In genomic region chr13:39440907-39441306, GRCm38 (mm10) we compare ENCODE assay signal across 8 mouse cellular contexts.
DNase-seq lines count a peak whose midpoint lies in the region; ATAC-seq and TF ChIP-seq lines count a peak whose summit lies in the region.

No protein-coding gene starts in this region.

- intact Hi-C loops in left cerebral cortex, postnatal 14 days (cut with DNase I) = loop anchor here (5.0 kb wide), 1 partner anchor 1306 kb away; no protein-coding TSS in a partner anchor

- no peak overlapping the region for H3K4me3 ChIP-seq in heart, postnatal 0 days (ENCODE audit: low read depth, low read length)
- no peak overlapping the region for H3K4me3 ChIP-seq in heart, embryonic 10.5 days
- H3K4me3 ChIP-seq in forebrain, embryonic 12.5 days (replicated peaks) = no peak overlapping the region
- H3K4me3 ChIP-seq in midbrain, embryonic 13.5 days (replicated peaks) = no peak overlapping the region
- no peak overlapping the region for H3K4me3 ChIP-seq in testis, adult 2 months (ENCODE audit: control insufficient read depth, low read depth, low read length)

- WGBS in heart, postnatal 0 days = 18% methylated on average over 8 of the region's 8 CpGs
- WGBS in heart, embryonic 10.5 days = 40% methylated on average over 8 of the region's 8 CpGs
- WGBS in forebrain, embryonic 12.5 days = 23% methylated on average over 8 of the region's 8 CpGs
- WGBS in midbrain, embryonic 13.5 days = 11% methylated on average over 8 of the region's 8 CpGs

- ATAC-seq in heart, postnatal 0 days (ENCODE audit: insufficient read depth, low read depth) = no peak
- peak; percentile 49; the same call in 1 of the 2 replicates for ATAC-seq in forebrain, embryonic 12.5 days (ENCODE audit: low FRiP score)
- ATAC-seq in midbrain, embryonic 13.5 days = peak; percentile 34

- TF ChIP-seq POLR2A in testis, adult 2 months (IDR thresholded peaks at IDR 0.05; ENCODE audit: control insufficient read depth, low read depth, low read length) = no peak

- H3K27me3 ChIP-seq in heart, postnatal 0 days (ENCODE audit: control insufficient read depth, insufficient read depth, low read length) = no peaks in the 10 kb centered on the region
- no peaks in the 10 kb centered on the region for H3K27me3 ChIP-seq in heart, embryonic 10.5 days (ENCODE audit: insufficient read depth, poor library complexity, severe bottlenecking)
- H3K27me3 ChIP-seq in forebrain, embryonic 12.5 days = peaks cover 28% of the 10 kb centered on the region; the same call in 1 of the 2 replicates
- peaks cover 29% of the 10 kb centered on the region for H3K27me3 ChIP-seq in midbrain, embryonic 13.5 days
- no peaks in the 10 kb centered on the region for H3K27me3 ChIP-seq in testis, adult 2 months (ENCODE audit: control insufficient read depth, insufficient read depth, low read length)

- peak; percentile 83 for TF ChIP-seq CTCF in heart, postnatal 0 days (IDR thresholded peaks at IDR 0.05; ENCODE audit: low read depth)
- peak; percentile 91 for TF ChIP-seq CTCF in testis, adult 2 months (IDR thresholded peaks at IDR 0.05; ENCODE audit: control insufficient read depth, insufficient read depth, insufficient replicate concordance, low read depth, low read length)

- H3K4me1 ChIP-seq in heart, postnatal 0 days (ENCODE audit: control insufficient read depth, insufficient read depth) = no peaks in the 10 kb centered on the region
- H3K4me1 ChIP-seq in heart, embryonic 10.5 days = 0 out of 2 replicates have a peak, but pooled peaks cover 5% of the 10 kb centered on the region
- no peaks in the 10 kb centered on the region for H3K4me1 ChIP-seq in forebrain, embryonic 12.5 days
- H3K4me1 ChIP-seq in midbrain, embryonic 13.5 days (replicated peaks) = no peaks in the 10 kb centered on the region
- peaks cover 3% of the 10 kb centered on the region for H3K4me1 ChIP-seq in testis, adult 2 months (ENCODE audit: control insufficient read depth, insufficient read depth, low read length)

- no peak overlapping the region for H3K9ac ChIP-seq in heart, postnatal 0 days (replicated peaks; ENCODE audit: low read depth, low read length)
- no peak overlapping the region for H3K9ac ChIP-seq in forebrain, embryonic 12.5 days
- no peak overlapping the region for H3K9ac ChIP-seq in midbrain, embryonic 13.5 days (replicated peaks)

- no peak for TF ChIP-seq EP300 in heart, postnatal 0 days (IDR thresholded peaks at IDR 0.05; ENCODE audit: low read depth)

- no peaks in the 10 kb centered on the region for H3K36me3 ChIP-seq in heart, postnatal 0 days (replicated peaks; ENCODE audit: control insufficient read depth, insufficient read depth, low read length)
- no peaks in the 10 kb centered on the region for H3K36me3 ChIP-seq in heart, embryonic 10.5 days
- no peaks in the 10 kb centered on the region for H3K36me3 ChIP-seq in forebrain, embryonic 12.5 days (replicated peaks)
- no peaks in the 10 kb centered on the region for H3K36me3 ChIP-seq in midbrain, embryonic 13.5 days
- no peaks in the 10 kb centered on the region for H3K36me3 ChIP-seq in testis, adult 2 months (ENCODE audit: control insufficient read depth, insufficient read depth, low read length)

- DNase-seq in heart, postnatal 0 days (ENCODE audit: low spot score) = peak; percentile 14
- DNase-seq in heart, embryonic 10.5 days (ENCODE audit: low spot score) = no peak
- peak; percentile 18 for DNase-seq in c-Kit-positive CD71-negative TER-119-negative erythroid progenitor cells, embryonic 14.5 days (ENCODE audit: low read depth)
- DNase-seq in hindlimb bud, embryonic 11.5 days (ENCODE audit: extremely low spot score, low read depth, low spot score) = peak; percentile 31
- DNase-seq in left cerebral cortex, postnatal 14 days (ENCODE audit: low spot score in 2 of 2) = peak; percentile 54 to 73

- H3K9me3 ChIP-seq in heart, postnatal 0 days (replicated peaks; ENCODE audit: control insufficient read depth, low read length) = no peaks in the 10 kb centered on the region
- no peaks in the 10 kb centered on the region for H3K9me3 ChIP-seq in heart, embryonic 10.5 days
- H3K9me3 ChIP-seq in forebrain, embryonic 12.5 days = no peaks in the 10 kb centered on the region
- H3K9me3 ChIP-seq in midbrain, embryonic 13.5 days = no peaks in the 10 kb centered on the region

- no peak overlapping the region for H3K27ac ChIP-seq in heart, postnatal 0 days (ENCODE audit: low read depth)
- H3K27ac ChIP-seq in heart, embryonic 10.5 days = no peak overlapping the region
- H3K27ac ChIP-seq in forebrain, embryonic 12.5 days = no peak overlapping the region
- H3K27ac ChIP-seq in midbrain, embryonic 13.5 days = no peak overlapping the region
- H3K27ac ChIP-seq in testis, adult 2 months (ENCODE audit: control insufficient read depth, insufficient read depth, low read depth, low read length) = no peak overlapping the region

- no peak overlapping the region for H3K4me2 ChIP-seq in heart, postnatal 0 days (ENCODE audit: low read depth, low read length)
- no peak overlapping the region for H3K4me2 ChIP-seq in forebrain, embryonic 12.5 days
- H3K4me2 ChIP-seq in midbrain, embryonic 13.5 days (replicated peaks) = no peak overlapping the region
